Mouse (Mus musculus): Measurements from ENCODE around the gene Ubxn6.
"Not testable (repeated sequence)": the region's sequence is repeated elsewhere in the genome, so short reads cannot be mapped to it uniquely, and the experiment has no call there.

Gene Ubxn6

GRCm38 (mm10) chr17:56100811-56101210, 26.0 kb upstream of the Ubxn6 start:
- no peak for DNase-seq

- no peak for DNase-seq
Measured at GRCm38 (mm10) chr17:56098711-56099572, 24.1 kb upstream of the Ubxn6 start.

GRCm38 (mm10) chr17:56098180-56098579, 23.4 kb upstream of the Ubxn6 start:
- no peak for DNase-seq

GRCm38 (mm10) chr17:56096883-56097282, 22.1 kb upstream of the Ubxn6 start:
- DNase-seq = no peak

- no peak for DNase-seq
Measured at GRCm38 (mm10) chr17:56092794-56093193, 18.0 kb upstream of the Ubxn6 start.

- DNase-seq = no peak
Measured at GRCm38 (mm10) chr17:56092312-56092711, 17.5 kb upstream of the Ubxn6 start.

GRCm38 (mm10) chr17:56080781-56081585, 6.2 kb upstream of the Ubxn6 start:
- DNase-seq = peak; percentile 42

GRCm38 (mm10) chr17:56079921-56080320, 5.1 kb upstream of the Ubxn6 start:
- no peak for DNase-seq

- peak; percentile 99 for DNase-seq
Measured at GRCm38 (mm10) chr17:56078880-56079795, 4.3 kb upstream of the Ubxn6 start, which contains the start of gene Hdgfl2. Hdgfl2 (plus strand) TSS chr17:56079634.

GRCm38 (mm10) chr17:56078361-56078760, 3.5 kb upstream of the Ubxn6 start:
- not testable (repeated sequence) for DNase-seq

GRCm38 (mm10) chr17:56077523-56077922, 2.7 kb upstream of the Ubxn6 start:
- DNase-seq = no peak

- DNase-seq = peak; percentile 45
Measured at GRCm38 (mm10) chr17:56074097-56074826, 566 bp downstream of the Ubxn6 start.

GRCm38 (mm10) chr17:56072243-56072642, 2.6 kb downstream of the Ubxn6 start:
- no peak for DNase-seq

GRCm38 (mm10) chr17:56071126-56071525, 3.7 kb downstream of the Ubxn6 start:
- DNase-seq = no peak

GRCm38 (mm10) chr17:56069066-56069465, 5.8 kb downstream of the Ubxn6 start:
- no peak for DNase-seq

- DNase-seq = no peak
Measured at GRCm38 (mm10) chr17:56066451-56066850, 8.4 kb downstream of the Ubxn6 start.

- DNase-seq = not testable (repeated sequence)
Measured at GRCm38 (mm10) chr17:56065715-56066114, 9.1 kb downstream of the Ubxn6 start.

GRCm38 (mm10) chr17:56062081-56062480, 12.7 kb downstream of the Ubxn6 start:
- no peak for DNase-seq

- no peak for DNase-seq
Measured at GRCm38 (mm10) chr17:56057381-56058120, 17.3 kb downstream of the Ubxn6 start.

- DNase-seq = no peak
Measured at GRCm38 (mm10) chr17:56055945-56056678, 18.7 kb downstream of the Ubxn6 start.

Data from right cerebral cortex, postnatal 25 days (tissue).